Mouse (Mus musculus) testis, postnatal 10 days (tissue): ENCODE data around the gene Pax5.
"Not testable (repeated sequence)": the region's sequence is repeated elsewhere in the genome, so short reads cannot be mapped to it uniquely, and the experiment has no call there.

Source experiments
- DNase-seq: peaks from one replicate; pipeline ENCODE4 v3.0.0; 2021; ENCODE audit warnings: low spot score

The Pax5 gene

DNA sequence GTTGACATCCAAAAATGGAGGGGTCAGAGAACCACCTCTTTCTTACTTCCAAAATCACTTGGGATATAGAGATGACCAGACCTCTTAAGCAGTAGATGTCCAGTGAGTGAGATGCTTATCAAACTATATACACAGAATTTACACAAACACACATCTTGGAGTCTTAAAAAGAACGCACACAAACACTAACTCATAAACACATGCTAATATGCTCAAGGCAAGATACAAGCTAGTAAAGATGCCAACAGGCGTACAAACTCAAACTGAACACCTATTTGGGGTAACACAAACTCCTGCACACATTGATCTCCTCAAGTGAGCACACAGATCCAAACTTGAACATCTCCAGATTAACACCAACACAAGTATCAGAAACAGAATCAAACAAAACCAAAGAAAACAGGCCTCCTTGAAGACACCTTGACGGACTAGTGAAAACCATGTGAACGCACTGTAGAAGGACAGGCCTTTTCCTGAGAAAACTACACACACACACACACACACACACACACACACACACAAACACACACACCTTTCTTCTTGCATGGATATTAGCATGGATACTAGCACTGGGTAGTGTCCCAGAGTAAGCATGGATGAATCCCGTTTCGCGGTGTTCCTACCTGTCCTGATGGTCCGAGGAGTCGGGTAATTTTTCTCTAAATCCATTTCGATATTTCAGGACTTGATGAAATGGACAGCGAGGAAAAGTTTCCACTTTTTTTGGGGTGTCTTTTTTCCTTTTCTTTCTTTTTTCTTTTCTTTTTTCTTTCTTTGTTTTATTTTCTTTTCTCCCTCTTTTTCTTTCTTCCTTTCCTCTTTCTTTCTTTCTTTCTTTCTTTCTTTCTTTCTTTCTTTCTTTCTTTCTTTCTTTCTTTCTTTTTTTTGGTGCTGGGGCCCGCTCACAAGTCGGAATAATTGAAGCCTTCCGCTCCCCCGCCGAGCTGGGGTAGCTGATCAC is at the start of gene Pax5:
Gene Pax5, minus strand, starts transcription at position 748 of the 961 bp plus-strand sequence.
- no peak for DNase-seq

DNA sequence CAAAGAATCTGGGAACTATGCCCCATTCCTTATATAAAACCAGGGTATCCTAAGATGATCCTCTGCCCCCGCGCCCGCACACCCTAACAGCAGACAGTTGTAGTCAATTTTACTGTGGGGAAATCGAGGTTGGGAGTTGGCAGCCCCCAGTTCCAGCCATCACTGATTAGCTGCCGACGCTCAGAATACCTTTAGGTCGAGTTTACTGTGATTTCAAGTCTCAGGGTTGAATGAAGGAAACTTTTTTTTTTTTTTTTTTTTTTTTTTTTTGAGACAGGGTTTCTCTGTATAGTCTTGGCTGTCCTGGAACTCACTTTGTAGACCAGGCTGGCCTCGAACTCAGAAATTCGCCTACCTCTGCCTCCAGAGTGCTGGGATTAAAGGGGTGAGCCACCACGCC is 46.8 kb upstream of the Pax5 start:
- not testable (repeated sequence) for DNase-seq

DNA sequence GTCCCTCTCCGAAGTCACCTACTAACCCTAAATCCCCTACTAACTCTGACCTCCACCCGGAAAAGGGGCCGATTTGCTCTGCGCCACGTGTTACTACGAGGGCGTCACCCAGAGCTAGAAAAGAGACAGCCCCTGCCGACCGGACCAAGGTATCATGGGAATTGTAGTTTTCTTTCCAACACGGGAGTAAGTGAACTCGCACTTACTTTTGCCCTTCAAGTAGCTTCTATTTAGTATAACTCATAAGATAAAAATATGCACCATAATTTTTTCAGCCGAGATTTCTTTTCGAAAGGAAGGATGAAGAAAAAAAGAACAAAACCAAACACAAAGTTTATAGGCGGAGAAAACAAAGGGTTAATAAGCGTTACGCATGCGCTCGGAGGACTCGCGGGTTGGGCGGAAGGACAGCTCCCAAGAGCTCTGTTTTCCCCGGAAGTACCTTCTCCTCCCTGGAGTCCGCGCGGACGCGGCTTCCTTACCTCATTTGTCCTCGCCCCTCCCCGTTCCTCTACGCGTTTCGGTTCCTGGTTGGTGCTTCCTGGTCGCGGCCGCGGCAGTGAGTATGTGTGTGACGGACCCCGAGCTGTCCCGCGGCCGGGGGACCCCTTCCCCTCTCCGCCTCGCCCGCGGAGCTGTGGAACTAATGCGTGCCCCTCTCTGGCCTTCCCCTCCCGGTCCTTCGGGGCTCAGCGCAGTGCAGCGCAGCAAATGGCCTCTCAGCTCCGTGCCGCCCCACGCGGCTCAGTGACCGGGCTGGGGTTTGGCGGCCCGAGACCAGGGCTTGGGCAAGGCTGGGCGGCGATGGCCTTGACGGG is 46.1 kb upstream of the Pax5 start:
- DNase-seq, result peak; percentile 90

DNA sequence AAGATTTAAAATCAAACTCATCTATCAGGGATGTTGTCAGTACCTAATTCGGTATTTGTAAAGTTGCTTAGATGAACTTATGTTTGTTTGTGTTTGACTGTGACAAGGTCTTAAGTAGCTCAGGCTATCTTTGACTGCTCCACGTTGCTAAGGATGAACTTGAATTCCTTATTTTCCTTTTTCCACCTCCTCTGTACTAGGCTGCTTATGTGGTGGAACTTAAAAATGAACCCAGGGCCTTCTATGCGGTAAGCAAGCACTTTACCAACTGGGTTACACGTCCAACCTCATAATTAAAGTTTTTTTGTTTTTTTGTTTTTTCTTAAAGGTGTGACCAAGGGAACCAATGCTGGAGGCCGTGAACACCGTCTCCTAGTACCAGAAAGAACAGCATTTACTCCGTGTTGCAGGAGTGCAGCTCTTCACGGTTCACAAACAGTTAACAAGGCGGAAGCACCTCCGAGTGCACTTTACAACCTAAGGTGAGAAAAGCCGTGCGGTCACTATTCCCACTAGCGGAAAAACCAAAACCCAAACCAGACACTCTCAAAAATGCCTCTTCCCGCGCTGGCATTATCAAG is 45.4 kb upstream of the Pax5 start, which contains the start of gene Zcchc7:
Gene Zcchc7, plus strand, starts transcription at position 325 of the 581 bp plus-strand sequence.
- no peak for DNase-seq

DNA sequence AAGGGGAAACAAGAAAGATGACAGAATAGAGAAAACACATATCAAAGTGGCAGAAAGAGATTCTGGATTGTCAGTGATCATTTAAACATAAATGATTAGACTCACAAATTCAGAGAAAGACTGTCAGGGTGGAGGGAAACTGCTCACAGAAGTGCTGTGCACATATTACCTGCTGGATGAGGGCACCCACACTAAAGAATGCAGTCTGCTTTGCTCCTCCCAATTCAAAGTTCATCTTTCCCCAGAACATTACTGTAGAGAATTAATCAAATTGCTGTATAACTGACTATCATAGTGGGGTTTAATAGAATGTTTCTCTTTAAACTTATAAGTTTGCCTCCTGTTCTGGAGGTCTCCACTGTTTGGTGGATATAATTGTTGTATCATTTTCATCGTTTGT is 30.2 kb upstream of the Pax5 start:
- DNase-seq, result no peak

DNA sequence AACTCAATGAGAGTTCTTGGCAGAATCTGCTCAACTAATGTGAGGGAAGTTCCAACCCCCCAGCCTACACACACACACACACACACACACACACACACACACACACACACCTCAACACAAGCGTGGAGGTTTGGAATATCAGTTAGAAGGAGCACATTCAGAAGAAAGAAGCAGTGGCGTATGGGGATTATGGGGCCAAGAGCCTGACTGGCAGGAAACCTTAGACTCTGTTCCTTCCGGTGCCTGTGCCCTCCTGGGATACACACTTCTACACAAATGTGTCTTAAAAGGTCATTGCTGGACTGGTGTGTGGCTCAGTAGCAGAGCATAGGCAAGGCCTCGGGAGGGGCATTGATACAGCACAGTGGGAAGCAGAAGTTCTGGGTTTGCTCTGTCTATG is 10.9 kb upstream of the Pax5 start:
- DNase-seq, result no peak

DNA sequence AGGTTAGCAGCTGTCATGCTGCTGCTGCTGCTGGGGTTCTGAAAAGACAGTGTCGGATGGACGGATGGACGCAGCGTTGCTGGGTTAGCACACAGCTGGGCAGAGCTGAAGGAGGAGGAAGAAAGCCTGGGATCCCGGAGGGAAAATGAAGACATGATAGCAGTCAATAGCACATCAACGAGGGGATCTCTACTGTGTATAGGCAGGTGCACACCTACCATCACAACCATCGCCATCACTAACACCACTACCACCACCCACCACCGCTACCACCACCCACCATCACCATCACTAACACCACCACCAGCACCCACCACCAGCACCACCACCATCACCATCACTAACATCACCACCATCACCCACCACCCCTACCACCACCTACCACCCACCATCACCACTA is 9.8 kb upstream of the Pax5 start:
- no peak for DNase-seq

DNA sequence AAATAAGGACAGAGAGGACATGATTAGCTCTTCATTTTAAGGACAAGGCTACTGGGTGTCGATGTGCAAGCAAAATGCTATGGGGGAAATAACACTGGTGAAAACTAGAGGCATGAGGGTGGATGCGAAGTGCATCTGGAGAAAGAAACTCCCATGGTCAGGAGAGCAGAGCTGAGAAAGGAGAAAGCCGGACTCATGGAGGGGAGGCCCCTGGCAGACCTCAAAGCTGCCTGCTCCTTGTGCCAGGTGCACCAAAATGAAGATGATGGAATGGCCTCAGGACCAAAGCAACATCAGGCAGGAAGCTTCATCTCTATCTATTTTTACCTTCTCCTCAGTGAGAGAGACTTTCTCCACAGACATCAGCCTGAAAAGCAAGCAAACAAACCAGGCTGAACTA is 7.4 kb upstream of the Pax5 start:
- no peak for DNase-seq

DNA sequence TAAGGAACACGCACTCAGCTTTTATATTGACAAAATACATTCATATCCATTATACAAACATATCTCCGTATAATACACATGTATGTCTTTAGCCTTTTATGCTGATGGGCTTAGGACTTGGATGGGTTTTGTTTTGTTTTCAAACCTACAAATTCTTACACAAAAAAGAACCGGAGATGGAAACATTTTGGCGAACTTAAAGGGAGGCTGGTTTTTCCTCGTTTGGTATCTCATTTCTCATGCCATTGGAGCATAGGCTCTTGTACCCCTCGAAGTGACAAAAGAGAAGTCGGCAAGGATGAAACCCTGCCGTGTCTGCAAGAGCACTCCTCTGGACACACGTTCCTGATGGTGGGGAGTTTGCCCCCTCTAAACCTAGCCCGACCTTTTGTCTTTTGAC is 6.1 kb upstream of the Pax5 start:
- no peak for DNase-seq

DNA sequence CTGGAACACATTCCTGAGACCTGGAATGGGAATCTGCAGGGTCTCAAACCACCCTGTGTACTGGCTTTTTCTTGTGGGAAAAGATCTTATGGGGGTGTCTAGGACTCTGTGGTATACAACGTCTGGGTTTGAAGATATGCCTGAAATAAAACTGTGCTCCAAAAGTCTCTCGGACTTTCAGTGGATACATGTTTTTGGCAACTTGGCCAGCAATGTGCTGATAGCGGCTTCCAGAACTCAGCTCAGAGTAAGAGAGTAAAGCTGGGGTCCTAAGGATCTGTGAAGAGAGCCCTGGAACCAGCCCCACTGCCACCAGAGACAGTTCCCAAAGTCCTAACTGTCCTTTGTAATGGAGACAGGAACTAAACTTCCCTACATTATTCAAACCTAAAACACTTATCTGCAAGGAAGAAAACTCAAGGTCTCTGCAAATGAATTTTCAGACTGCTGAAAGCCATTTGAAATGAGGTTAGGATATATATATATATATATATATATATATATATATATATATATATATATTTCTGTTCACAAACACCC is 5.4 kb upstream of the Pax5 start:
- DNase-seq, result no peak

DNA sequence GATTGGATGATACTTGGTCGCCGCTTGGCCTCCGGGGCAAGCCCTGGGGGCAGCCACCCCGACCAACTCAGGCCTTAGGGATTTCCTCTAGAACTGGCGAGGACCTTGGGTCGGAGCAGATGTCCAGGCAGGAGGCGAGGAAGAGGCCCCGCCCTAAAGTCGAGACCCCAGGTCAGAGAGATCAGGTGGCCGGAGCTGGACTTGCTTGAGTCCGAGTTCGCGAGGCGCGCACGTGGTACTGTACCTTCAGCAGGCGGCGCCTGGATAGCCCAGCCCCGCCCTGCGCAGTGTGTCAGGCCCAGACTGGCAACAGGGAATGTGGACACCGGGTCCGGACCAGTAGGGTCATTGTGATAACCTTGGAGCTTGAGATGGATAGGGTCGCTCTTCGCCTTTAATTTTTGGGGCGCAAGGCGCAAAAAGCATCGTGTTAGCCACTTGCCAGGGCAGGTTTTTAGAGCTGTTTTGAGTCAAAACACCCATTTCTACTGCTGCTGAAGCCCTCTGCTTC is 3.9 kb upstream of the Pax5 start:
- DNase-seq, result no peak

DNA sequence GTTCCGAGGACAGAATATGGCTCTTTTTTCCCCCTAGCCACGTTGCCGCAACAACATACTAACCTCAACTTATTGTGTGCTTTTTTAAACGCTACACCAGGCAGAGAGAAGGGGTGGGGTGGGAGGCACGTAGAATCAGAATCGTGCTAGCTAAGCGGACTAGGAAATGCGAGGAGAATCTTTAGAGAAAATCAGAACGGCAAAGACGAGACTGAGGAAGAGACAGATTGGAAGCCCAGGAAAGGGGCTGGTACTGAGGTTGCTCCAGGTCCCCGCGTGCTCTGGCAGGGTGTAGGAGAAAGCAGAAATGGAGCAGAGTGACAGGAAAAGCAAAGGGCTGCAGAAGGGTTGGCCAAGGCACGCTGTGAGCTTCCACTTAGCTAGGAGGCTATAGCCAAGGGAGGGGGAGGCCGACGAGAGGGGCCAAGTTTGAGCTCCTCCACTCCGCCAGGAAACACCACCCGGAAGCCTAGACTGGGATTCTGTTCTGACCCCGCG is 3.3 kb upstream of the Pax5 start:
- DNase-seq, result no peak

DNA sequence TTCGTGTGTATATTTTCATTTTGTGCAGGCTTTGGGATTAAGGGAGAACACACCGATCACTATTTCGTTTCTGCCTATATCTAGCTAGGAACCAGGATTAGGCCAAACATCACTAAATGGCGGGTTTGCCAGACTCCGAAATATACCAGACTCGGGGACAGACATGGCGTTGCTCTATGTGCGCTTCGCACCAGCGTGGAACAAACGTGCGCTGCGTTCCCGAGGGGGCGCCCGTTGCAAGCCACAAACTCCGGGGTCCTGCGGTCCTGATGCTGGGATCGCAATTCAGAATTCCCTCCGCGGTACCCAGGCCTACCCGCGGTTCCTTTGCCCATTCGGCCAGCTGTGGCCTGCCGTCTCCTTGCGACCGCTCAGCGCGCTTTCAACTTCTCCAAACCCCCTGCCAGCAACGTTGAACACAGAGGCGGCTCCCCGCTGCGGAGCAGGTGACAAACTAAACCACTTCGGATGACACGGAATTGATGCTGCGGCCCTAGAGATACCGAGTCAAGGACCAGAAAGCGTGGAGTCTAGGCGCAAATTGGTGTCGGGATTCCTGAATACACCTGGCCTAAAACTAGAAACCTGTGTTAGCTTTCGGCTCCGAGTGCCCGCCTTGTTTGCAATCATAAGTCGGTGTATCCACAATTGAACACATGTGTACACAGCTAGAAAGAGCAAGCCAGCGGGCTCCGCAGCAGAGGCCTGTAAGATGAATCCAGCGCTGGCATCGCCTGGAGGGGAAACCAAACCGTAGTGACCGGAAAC is 2.7 kb upstream of the Pax5 start:
- DNase-seq, result no peak

DNA sequence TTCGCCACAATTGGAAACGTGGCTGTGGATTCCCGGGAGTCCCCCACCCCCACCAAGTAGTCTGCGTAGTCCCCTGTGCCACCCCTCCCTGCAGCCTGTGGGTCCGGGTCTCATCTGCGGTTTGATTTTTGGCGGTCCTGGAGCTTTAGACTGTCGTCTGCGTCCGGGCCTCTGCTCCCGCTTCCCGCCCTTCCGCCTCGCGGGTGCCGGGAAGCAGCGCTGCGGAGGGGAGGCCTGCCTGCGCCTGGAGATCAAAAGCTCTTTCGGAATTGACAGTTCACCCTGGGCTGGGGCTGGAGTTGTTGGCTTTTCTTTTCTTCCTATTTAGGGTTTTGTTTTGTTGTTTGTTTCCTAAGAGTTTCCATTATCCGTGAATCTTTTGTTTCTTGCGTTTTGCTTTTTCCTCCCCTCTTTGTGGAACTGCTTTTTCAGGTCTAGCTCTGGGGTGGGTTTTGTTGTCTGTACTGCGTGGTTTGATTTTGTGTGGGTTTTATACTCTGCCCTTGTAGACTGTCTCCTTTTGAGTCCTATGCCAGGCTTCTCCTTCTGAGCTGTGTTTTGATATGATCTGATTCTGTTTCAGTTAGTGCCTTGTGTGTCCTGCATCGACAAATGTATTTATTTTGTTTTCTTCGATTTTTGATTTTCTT is 1.9 kb upstream of the Pax5 start:
- DNase-seq, result no peak

DNA sequence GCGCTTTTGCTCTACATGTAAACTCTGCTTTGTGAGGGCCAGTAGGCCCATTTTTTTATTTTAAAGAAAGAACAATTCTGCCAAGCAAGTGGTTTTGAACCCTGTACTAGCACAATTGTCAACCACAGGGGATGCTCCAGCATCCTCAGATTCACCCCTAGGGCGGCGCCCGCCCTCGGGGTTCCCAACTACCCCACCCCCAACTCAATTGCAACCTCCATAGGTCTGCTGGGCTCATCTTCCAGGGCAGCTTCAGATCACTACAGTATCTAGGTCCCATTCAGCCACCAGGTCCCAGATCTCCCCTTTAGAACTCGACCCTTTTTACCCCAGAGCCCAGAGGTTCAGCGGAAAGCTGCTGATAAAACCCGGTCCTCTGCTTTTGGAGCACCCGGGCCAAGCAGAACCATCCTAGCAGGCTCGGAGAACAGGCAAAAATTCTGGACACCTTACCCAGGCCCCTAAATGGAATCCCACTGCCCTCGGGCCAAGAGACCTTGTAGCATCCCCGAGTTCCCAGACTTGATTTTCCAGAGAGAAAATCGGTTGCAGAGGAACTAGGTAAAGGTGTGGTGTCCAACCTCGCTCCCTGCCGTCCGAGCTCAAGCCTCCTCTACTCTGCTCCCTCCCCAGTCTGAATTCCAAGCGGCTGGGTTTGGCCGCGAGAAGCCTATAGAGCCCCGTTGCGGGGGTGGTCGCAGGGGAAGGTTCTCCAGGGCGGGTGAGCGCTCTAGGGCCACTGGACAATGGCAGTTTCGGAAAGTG is 1.0 kb upstream of the Pax5 start:
- no peak for DNase-seq

DNA sequence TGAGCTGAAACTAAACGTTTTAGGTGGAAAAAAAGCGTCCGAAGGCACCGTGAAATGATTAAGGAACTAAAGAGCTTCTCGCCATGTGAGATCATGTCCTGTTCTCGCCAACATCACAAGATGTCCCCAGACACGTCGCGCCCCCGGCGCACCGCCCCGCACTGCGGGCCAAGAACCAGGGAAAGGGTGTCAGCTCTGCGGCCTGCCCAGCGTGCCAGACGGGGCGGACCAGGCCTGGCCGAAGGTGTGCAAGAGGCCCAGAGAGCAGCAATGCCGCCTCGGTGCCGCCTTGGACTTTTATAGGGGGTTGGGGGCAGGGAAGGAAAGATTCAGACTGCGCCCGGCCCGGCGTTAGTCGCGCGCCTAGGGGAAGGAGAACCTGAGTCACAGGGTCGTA is 412 bp upstream of the Pax5 start:
- no peak for DNase-seq

DNA sequence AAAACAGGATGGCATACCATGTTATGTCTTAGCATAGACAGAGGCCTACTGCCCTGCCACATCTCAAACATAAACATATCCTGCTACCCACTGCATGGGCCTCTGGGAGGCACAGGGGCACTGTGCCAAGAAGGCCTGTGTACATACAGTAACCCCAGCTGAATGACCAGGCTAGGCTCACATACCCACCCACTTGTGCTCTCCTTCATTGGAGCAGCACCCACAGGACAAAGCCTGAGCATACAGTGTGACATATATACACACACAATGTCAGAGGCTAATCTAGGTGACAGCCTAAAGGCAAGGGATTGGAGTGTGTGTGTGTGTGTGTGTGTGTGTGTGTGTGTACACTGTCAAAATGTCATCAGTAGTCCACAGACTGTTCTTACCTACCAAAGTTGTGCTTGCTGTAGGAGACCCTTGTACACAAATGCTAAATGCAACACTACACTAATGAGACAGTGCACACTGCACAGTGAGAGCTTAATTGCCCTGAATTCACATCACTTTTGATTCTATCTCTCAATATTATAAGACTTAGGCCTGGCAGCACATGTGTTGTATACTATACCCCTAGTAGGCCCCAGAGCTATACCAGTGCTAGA is 1.1 kb downstream of the Pax5 start:
- DNase-seq, result no peak

DNA sequence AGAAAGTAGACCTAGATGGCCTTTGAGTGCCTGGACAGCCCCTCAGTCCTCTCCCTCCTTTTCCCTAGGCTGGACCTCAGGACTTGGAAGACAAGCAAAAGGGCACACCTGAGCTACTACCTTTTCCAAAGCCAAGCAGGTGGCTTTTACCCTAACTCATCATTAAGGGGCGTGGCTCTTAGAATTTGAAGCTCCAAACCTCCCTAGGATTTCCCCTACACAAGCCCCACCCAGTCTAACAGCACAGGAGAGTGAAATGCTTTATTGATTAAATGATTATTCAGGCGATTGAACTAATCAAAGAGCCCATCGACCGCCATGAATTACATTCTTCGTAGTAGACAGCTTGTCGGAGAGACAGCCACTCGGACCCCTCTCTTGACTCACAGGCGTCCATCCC is 2.0 kb downstream of the Pax5 start:
- no peak for DNase-seq

DNA sequence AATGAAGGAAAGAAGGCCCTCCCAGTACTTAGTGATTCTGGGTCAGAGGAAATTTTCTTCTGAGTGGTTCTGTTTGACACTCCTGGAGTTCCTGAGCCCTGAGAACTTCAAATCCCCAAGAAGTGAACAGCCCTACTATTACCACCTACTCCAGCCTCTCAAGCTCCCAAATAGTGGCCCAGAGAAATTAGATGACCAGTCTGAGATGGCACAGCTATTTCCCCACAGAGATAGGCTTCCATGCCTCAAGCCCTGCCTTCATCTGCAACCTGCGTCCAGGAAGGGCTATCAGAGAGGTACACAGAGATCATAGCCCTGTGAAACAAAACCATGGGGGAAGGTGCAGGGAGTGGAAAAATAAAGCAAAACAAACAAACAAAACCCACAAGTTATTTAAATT is 3.4 kb downstream of the Pax5 start:
- no peak for DNase-seq

DNA sequence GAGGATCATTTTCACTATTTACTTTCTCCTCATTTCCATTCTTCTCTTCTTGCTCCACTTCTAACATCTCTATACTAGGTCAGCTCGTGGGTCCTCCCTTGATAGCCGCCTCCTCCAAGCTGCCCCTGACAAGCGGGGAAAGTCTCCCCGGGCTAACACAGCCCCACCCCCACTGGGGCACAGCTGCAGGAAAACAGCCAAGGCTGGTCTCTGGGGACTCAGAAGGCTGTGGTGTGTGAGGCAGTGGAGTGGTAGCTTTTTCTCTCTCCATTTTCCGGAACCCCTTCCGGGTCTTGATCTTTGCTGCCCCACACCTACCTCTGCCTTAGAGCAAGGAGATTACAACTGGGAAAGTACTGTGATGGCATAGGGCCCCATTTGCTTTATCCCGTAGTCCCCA is 4.3 kb downstream of the Pax5 start:
- no peak for DNase-seq
